Mouse (Mus musculus) G1E (cell line): ENCODE measurements around the gene Dazap2. TPM values are rescaled to one million over a fixed set of nuclear protein-coding genes. Genes with fewer than 3 reads are reported as not detected.

ENCODE experiments used
- ATAC-seq: 2 replicates; pipeline ENCODE4 v1.8.0; 2016; ENCODE audit warnings: mild to moderate bottlenecking; ENCODE audit not compliant: insufficient number of reproducible peaks, poor library complexity, low FRiP score, severe bottlenecking; ENCODE audit errors: extremely low read depth
- DNase-seq: peaks from one replicate; pipeline ENCODE4 v3.0.0; 2012; ENCODE audit warnings: low spot score
- H3K27me3 ChIP-seq: 2 replicates; pipeline ENCODE4 v1.6.1; 2012; ENCODE audit warnings: mild to moderate bottlenecking, low read length, inconsistent platforms; ENCODE audit not compliant: insufficient read depth
- H3K36me3 ChIP-seq: replicated peaks from 2 replicates; pipeline ENCODE3; 2012; ENCODE audit warnings: mild to moderate bottlenecking, inconsistent platforms
- H3K4me1 ChIP-seq: 2 replicates; pipeline ENCODE4 v1.6.1; 2012; ENCODE audit warnings: low read depth, low read length, inconsistent platforms, mixed read lengths; ENCODE audit not compliant: insufficient read depth
- H3K4me3 ChIP-seq: 2 replicates; pipeline ENCODE4 v1.5.1; 2012; ENCODE audit warnings: low read depth, mild to moderate bottlenecking, inconsistent platforms, low read length, moderate library complexity, mixed read lengths
- H3K9me3 ChIP-seq: replicated peaks from 2 replicates; pipeline ENCODE4 v1.6.1; 2012; ENCODE audit warnings: inconsistent platforms
- CTCF ChIP-seq: IDR thresholded peaks from 2 replicates; pipeline ENCODE4 v1.5.1; 2012; ENCODE audit warnings: low read depth, low read length, inconsistent platforms, mixed read lengths
- GATA1 ChIP-seq: IDR thresholded peaks from 2 replicates; pipeline ENCODE4 v1.6.1; 2012; ENCODE audit warnings: borderline replicate concordance, low read length, inconsistent platforms, mixed read lengths
- GATA2 ChIP-seq: IDR thresholded peaks from 2 replicates; pipeline ENCODE4 v1.6.1; 2012; ENCODE audit warnings: low read depth, low read length, inconsistent platforms, borderline replicate concordance
- POLR2AphosphoS5 ChIP-seq: IDR thresholded peaks from 2 replicates; pipeline ENCODE4 v1.6.1; 2012; ENCODE audit warnings: low read depth, low read length, inconsistent platforms; ENCODE audit not compliant: insufficient replicate concordance
- TAL1 ChIP-seq: conservative IDR thresholded peaks from 2 replicates; pipeline ENCODE4 v1.6.1; 2012; ENCODE audit warnings: low read depth, low read length, inconsistent platforms, mixed read lengths
- polyA plus RNA-seq: library from polyadenylated mRNA; stranded (reverse); fragments of >175 nt; gene quantifications from 2 replicates; pipeline ENCODE4 v1.2.3, GENCODE M21; 2012
- total RNA-seq, 2 experiments: library from RNA; stranded (forward) in 1 of 2; stranded (reverse) in 1 of 2; fragments of 200-1000 nt in 1 of 2; fragments of >200 nt in 1 of 2; fragmentation: Nextera tagmentation in 1 of 2; gene quantifications; 2 replicates each; pipeline ENCODE4 v1.2.3; 2014 to 2017

Gene Dazap2
- total RNA-seq (2014; fragmentation: Nextera tagmentation) (234 and 277 TPM in 2 replicates), total RNA-seq (2017) (177 TPM in 2 replicates), polyA plus RNA-seq (52.4 and 56.6 TPM in 2 replicates)

DNA sequence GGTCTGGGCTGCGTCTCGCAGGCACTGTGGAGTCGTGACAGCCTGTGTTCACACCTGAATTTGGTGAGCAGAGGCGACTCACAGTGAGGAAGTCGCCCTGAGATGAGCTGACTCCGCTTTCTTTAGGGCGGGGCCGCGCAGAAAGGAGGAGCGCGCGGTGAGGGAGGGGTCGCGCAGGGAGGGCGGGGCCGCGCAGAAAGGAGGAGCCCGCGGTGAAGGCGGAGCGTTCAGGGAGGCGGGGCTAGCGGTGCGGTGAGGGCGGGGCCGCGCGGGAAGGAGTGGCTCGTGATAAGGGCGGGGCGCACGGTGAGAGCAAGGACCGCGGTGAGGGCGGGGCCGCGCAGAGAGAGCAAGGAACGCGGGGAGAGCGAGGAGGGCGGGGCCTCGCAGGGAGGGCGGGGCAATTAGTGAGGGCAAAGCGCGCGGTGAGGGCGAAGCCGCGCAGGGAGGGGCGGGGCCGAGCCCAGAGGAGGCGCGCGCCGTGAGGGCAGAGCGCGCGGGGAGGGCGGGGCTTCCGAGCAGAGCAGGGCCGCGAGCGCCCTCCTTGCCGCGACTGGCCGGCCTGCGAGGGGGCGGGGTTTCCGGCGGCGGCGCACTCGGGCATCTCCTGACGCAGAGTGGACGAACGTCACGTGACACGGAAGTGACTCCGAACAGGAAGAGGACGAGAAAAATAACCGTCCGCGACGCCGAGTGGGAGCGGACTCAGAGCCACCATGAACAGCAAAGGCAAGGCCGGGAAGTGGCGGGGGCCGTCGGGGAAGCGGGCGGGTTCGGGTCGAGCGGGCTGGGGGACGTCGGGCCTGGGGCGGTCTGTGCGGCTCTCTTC is at the start of gene Dazap2:
Gene Dazap2 (plus strand): TSS at position 354 of the 829 bp plus-strand sequence.
- Histone ChIP-seq H3K36me3 (peaks cover 38% of the 10 kb centered on the region), H3K4me1 (peaks cover 29% of the 10 kb centered on the region), H3K9me3 (no peaks in the 10 kb centered on the region), H3K27me3 (no peaks in the 10 kb centered on the region), H3K4me3 (peak within 1 kb of the TSS; percentile 90)
- DNase-seq (peak; percentile 95), ATAC-seq (peak; percentile 67)
- TF ChIP-seq CTCF (no peak), GATA2 (no peak), GATA1 (no peak), TAL1 (no peak), POLR2AphosphoS5 (no peak)

DNA sequence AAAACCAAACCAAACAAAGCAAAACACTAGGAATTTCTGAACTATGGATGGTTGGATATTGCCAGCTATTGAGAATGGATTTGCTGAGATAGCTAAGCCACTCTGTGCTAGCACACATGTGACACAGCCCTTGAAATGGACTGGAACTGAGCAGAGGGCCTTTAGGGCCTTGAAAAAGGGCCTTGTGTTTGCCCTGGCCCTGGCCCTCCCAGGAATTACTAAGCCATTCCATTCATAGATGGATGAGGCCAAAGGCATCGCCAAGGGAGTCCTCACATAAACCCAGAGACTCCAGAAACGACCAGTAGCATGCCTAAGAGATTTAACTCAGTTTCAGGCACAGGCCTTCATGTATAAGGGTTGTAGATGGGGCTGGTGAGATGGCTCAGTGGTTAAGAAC is 48.6 kb upstream of the Dazap2 start:
- no peak overlapping the region for H3K4me3 ChIP-seq
- H3K27me3 ChIP-seq: peaks cover 9% of the 10 kb centered on the region
- no peaks in the 10 kb centered on the region for H3K36me3 ChIP-seq
- ATAC-seq: no peak
- H3K4me1 ChIP-seq: no peaks in the 10 kb centered on the region
- no peak for TF ChIP-seq GATA2
- no peak for TF ChIP-seq CTCF
- TF ChIP-seq TAL1: no peak
- no peak for TF ChIP-seq POLR2AphosphoS5
- DNase-seq: no peak
- no peaks in the 10 kb centered on the region for H3K9me3 ChIP-seq

DNA sequence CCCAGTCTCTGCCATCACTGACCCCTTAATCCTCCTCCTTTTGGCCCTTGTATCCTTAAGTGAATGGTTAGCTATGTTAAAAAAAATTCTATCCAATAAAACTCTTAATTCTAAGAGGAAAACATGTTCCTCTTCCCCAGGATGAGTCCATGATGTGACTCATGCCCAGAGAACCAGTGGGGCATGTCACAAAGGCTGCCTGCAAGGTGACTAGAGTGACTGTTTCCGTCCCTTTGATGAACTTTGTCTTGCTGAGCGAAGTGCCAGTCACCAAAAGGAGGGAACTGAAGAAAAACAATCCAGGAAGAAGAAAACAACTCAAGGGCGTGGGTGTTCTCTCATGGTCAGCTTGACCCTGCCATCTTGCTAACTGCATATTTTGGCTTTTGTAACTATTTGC is 45.9 kb upstream of the Dazap2 start:
- H3K9me3 ChIP-seq: no peaks in the 10 kb centered on the region
- DNase-seq: no peak
- TF ChIP-seq GATA2 (no peak), CTCF (no peak), TAL1 (no peak), POLR2AphosphoS5 (no peak), GATA1 (no peak)
- no peaks in the 10 kb centered on the region for H3K36me3 ChIP-seq
- ATAC-seq: no peak
- H3K4me3 ChIP-seq: no peak overlapping the region
- H3K4me1 ChIP-seq: no peaks in the 10 kb centered on the region
- peaks cover 9% of the 10 kb centered on the region for H3K27me3 ChIP-seq

DNA sequence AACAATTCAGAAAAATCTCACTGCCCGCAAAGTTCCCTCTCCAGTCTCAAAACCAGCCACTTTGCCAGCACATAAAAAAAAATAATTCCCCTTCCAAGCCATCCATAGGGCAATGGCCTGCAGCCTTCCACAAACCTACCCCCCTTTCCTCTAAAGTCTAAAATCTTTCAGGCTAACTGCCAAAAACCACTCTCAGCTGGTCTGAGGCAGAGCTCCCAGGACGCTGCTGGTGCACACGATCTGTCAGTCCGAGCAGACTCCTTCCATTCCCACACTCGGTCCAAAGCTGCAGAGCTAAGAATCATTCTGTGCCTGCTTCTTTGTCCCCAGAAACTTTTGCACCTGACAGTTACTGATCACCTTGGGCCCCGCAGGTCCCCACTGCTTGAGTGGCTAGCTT is 41.2 kb upstream of the Dazap2 start:
- Histone ChIP-seq H3K4me3 (no peak overlapping the region), H3K4me1 (no peaks in the 10 kb centered on the region), H3K36me3 (no peaks in the 10 kb centered on the region), H3K9me3 (no peaks in the 10 kb centered on the region), H3K27me3 (peaks cover 3% of the 10 kb centered on the region)
- TF ChIP-seq CTCF (no peak), POLR2AphosphoS5 (no peak)
- DNase-seq (no peak), ATAC-seq (no peak)

DNA sequence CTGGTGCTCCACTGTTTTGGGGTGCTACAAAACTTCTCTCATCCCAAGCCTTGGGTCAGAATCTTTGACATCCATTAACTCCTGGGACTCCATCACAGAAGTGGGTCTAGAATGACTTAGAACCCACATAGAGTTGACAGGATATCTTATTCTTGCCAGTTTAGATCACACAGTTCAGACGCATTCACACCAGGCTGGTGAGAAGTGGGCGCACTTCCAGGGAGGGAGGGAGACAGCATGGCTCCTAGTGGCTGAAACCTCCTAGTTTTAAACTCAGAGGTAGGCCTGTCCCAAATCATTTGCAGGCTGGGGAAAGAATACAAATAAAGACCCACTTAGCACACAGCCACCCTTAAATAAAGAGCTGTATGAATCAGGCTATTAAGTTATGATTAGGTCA is 40.8 kb upstream of the Dazap2 start:
- TF ChIP-seq CTCF (no peak), POLR2AphosphoS5 (no peak), GATA2 (no peak), TAL1 (no peak), GATA1 (no peak)
- Histone ChIP-seq H3K27me3 (peaks cover 3% of the 10 kb centered on the region), H3K36me3 (no peaks in the 10 kb centered on the region), H3K4me3 (no peak overlapping the region), H3K9me3 (no peaks in the 10 kb centered on the region), H3K4me1 (no peaks in the 10 kb centered on the region)
- ATAC-seq (no peak), DNase-seq (no peak)

DNA sequence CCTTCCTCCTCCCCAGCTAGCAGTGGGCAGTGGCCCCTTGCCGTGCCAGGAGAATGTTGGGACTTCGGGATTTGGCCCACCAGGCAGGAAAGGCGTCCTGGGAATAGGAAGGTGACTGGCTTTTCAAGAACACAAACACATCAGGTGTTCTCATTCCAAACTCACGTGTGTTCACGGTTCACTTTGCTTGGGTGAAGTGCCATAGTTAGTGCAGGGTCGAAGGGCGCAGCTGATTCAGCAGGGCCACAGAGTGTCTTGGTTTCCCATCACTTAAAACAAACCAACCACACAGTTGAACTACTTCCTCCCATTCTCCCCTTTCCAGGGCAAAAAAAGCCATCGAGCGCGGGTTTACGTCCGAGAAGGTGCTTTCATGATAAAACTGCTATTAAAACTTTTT is 39.8 kb upstream of the Dazap2 start:
- Histone ChIP-seq H3K27me3 (peaks cover 3% of the 10 kb centered on the region), H3K9me3 (no peaks in the 10 kb centered on the region), H3K4me1 (no peaks in the 10 kb centered on the region), H3K4me3 (no peak overlapping the region), H3K36me3 (no peaks in the 10 kb centered on the region)
- TF ChIP-seq GATA1: no peak
- no peak for TF ChIP-seq GATA2
- TF ChIP-seq POLR2AphosphoS5: no peak
- no peak for TF ChIP-seq TAL1
- no peak for TF ChIP-seq CTCF
- DNase-seq (no peak), ATAC-seq (no peak)
